Mouse (Mus musculus) kidney, embryonic 15.5 days (tissue): ENCODE data around the gene Wbp1. TPM values are rescaled to one million over a fixed set of nuclear protein-coding genes. Genes with fewer than 3 reads are reported as not detected.

Source experiments
- ATAC-seq: fragments of 200-750 bp; cut with Nextera tagmentation; replicated peaks from 2 replicates; pipeline ENCODE4 v1.8.0; 2017; ENCODE audit warnings: moderate TSS enrichment; ENCODE audit not compliant: low FRiP score
- H3K27ac ChIP-seq: fragments of 300-500 bp; sonication (generic); 2 replicates; pipeline ENCODE4 v1.5.1; 2015; ENCODE audit warnings: mild to moderate bottlenecking, inconsistent platforms
- H3K27me3 ChIP-seq: fragments of 300-500 bp; sonication (generic); 2 replicates; pipeline ENCODE4 v1.6.1; 2015; ENCODE audit warnings: inconsistent platforms
- H3K36me3 ChIP-seq: fragments of 300-500 bp; sonication (generic); 2 replicates; pipeline ENCODE4 v1.6.1; 2015; ENCODE audit warnings: inconsistent platforms
- H3K4me1 ChIP-seq: fragments of 300-500 bp; sonication (generic); 2 replicates; pipeline ENCODE4 v1.6.1; 2015; ENCODE audit warnings: inconsistent platforms
- H3K4me2 ChIP-seq: fragments of 300-500 bp; sonication (generic); 2 replicates; pipeline ENCODE4 v1.6.1; 2015; ENCODE audit warnings: moderate library complexity, mild to moderate bottlenecking, inconsistent platforms
- H3K4me3 ChIP-seq: fragments of 300-500 bp; sonication (generic); replicated peaks from 2 replicates; pipeline ENCODE4 v1.5.1; 2015; ENCODE audit warnings: mild to moderate bottlenecking, inconsistent platforms
- H3K9ac ChIP-seq: fragments of 300-500 bp; sonication (generic); 2 replicates; pipeline ENCODE4 v1.6.1; 2015; ENCODE audit warnings: mild to moderate bottlenecking, inconsistent platforms
- H3K9me3 ChIP-seq: fragments of 300-500 bp; sonication (generic); replicated peaks from 2 replicates; pipeline ENCODE4 v1.6.1; 2016; ENCODE audit warnings: inconsistent platforms
- WGBS: fragments of 180-500 bp; shearing (Covaris S2); methylation state at CpG from one replicate; pipeline ENCODE4 v1.1.7; 2015; ENCODE audit warnings: mixed read lengths; 5-methylcytosine and 5-hydroxymethylcytosine counted together
- polyA plus RNA-seq: library from polyadenylated mRNA; unstranded; fragments of >200 nt; fragmentation: Nextera tagmentation; extraction: Ambion mirVana; gene quantifications from 2 replicates; pipeline ENCODE4 v1.2.1, GENCODE M21; 2015

The Wbp1 gene
- polyA plus RNA-seq, 1 experiment from 2014 or later = 144 TPM

- no peaks in the 10 kb centered on the region for H3K9me3 ChIP-seq
- peak; percentile 17; the same call in 1 of the 2 replicates for ATAC-seq
- peaks cover 13% of the 10 kb centered on the region for H3K27me3 ChIP-seq
- peak overlapping the region; percentile 62 for H3K4me3 ChIP-seq
- peak overlapping the region; percentile 90 for H3K4me2 ChIP-seq
- H3K36me3 ChIP-seq = peaks cover 25% of the 10 kb centered on the region
- peaks cover 11% of the 10 kb centered on the region for H3K4me1 ChIP-seq
- peak overlapping the region; percentile 44 for H3K9ac ChIP-seq
- H3K27ac ChIP-seq = no peak overlapping the region
- WGBS = 9% methylated on average over 23 of the region's 23 CpGs
Observed at GRCm38 (mm10) chr6:83155552-83156238, 34.3 kb upstream of the Wbp1 start.

GRCm38 (mm10) chr6:83153485-83153884 is 32.1 kb upstream of the Wbp1 start:
- Histone ChIP-seq H3K36me3 (peaks cover 47% of the 10 kb centered on the region), H3K9me3 (no peaks in the 10 kb centered on the region), H3K27me3 (peaks cover 5% of the 10 kb centered on the region; the same call in 1 of the 2 replicates), H3K4me2 (no peak overlapping the region), H3K4me3 (no peak overlapping the region), H3K9ac (no peak overlapping the region), H3K4me1 (peaks cover 11% of the 10 kb centered on the region), H3K27ac (no peak overlapping the region)
- ATAC-seq = no peak
- WGBS = 69% methylated on average over 5 of the region's 5 CpGs

GRCm38 (mm10) chr6:83153038-83153437 is 31.7 kb upstream of the Wbp1 start:
- ATAC-seq = no peak
- peaks cover 5% of the 10 kb centered on the region; the same call in 1 of the 2 replicates for H3K27me3 ChIP-seq
- H3K4me3 ChIP-seq = no peak overlapping the region
- peaks cover 11% of the 10 kb centered on the region for H3K4me1 ChIP-seq
- WGBS = 85% methylated on average over 12 of the region's 12 CpGs
- no peak overlapping the region for H3K4me2 ChIP-seq
- peaks cover 51% of the 10 kb centered on the region for H3K36me3 ChIP-seq
- no peak overlapping the region for H3K27ac ChIP-seq
- no peaks in the 10 kb centered on the region for H3K9me3 ChIP-seq
- no peak overlapping the region for H3K9ac ChIP-seq

GRCm38 (mm10) chr6:83151721-83152120 is 30.4 kb upstream of the Wbp1 start:
- Histone ChIP-seq H3K36me3 (peaks cover 64% of the 10 kb centered on the region), H3K9me3 (no peaks in the 10 kb centered on the region), H3K4me3 (no peak overlapping the region), H3K27ac (no peak overlapping the region), H3K4me1 (peaks cover 21% of the 10 kb centered on the region), H3K27me3 (no peaks in the 10 kb centered on the region), H3K9ac (no peak overlapping the region), H3K4me2 (no peak overlapping the region)
- 43% methylated on average over 8 of the region's 8 CpGs for WGBS
- no peak for ATAC-seq

- Histone ChIP-seq H3K27ac (peak overlapping the region; percentile 27; the same call in 1 of the 2 replicates), H3K4me3 (no peak overlapping the region), H3K4me1 (peaks cover 22% of the 10 kb centered on the region), H3K4me2 (0 out of 2 replicates have a peak overlapping the region, but pooled peaks have one; percentile 4), H3K27me3 (no peaks in the 10 kb centered on the region), H3K9ac (no peak overlapping the region), H3K9me3 (no peaks in the 10 kb centered on the region), H3K36me3 (peaks cover 61% of the 10 kb centered on the region)
- ATAC-seq = no peak
- WGBS = 40% methylated on average over 7 of the region's 7 CpGs
Observed at GRCm38 (mm10) chr6:83147280-83147679, 25.9 kb upstream of the Wbp1 start.

GRCm38 (mm10) chr6:83145805-83146204 is 24.4 kb upstream of the Wbp1 start:
- peaks cover 47% of the 10 kb centered on the region for H3K36me3 ChIP-seq
- H3K27ac ChIP-seq = peak overlapping the region; percentile 37; the same call in 1 of the 2 replicates
- H3K9ac ChIP-seq = no peak overlapping the region
- H3K9me3 ChIP-seq = no peaks in the 10 kb centered on the region
- no peaks in the 10 kb centered on the region for H3K27me3 ChIP-seq
- H3K4me3 ChIP-seq = no peak overlapping the region
- H3K4me2 ChIP-seq = no peak overlapping the region
- ATAC-seq = no peak
- WGBS = 58% methylated on average over 9 of the region's 9 CpGs
- H3K4me1 ChIP-seq = peaks cover 33% of the 10 kb centered on the region

- WGBS = 92% methylated on average over 2 of the region's 2 CpGs
- Histone ChIP-seq H3K4me2 (no peak overlapping the region), H3K36me3 (peaks cover 41% of the 10 kb centered on the region), H3K4me3 (no peak overlapping the region), H3K9me3 (no peaks in the 10 kb centered on the region), H3K27ac (no peak overlapping the region), H3K9ac (no peak overlapping the region), H3K4me1 (peaks cover 33% of the 10 kb centered on the region), H3K27me3 (no peaks in the 10 kb centered on the region)
- no peak for ATAC-seq
Observed at GRCm38 (mm10) chr6:83145209-83145608, 23.9 kb upstream of the Wbp1 start.

GRCm38 (mm10) chr6:83142886-83143285 is 21.5 kb upstream of the Wbp1 start:
- Histone ChIP-seq H3K36me3 (peaks cover 21% of the 10 kb centered on the region), H3K27me3 (no peaks in the 10 kb centered on the region), H3K4me3 (no peak overlapping the region), H3K4me1 (peaks cover 53% of the 10 kb centered on the region), H3K27ac (no peak overlapping the region), H3K9ac (no peak overlapping the region), H3K9me3 (no peaks in the 10 kb centered on the region), H3K4me2 (peak overlapping the region; percentile 76)
- no peak for ATAC-seq
- WGBS = 48% methylated on average over 11 of the region's 11 CpGs

GRCm38 (mm10) chr6:83142211-83142731 is 20.9 kb upstream of the Wbp1 start:
- H3K36me3 ChIP-seq = peaks cover 15% of the 10 kb centered on the region
- H3K4me3 ChIP-seq = peak overlapping the region; percentile 39
- H3K9ac ChIP-seq = peak overlapping the region; percentile 56
- H3K27me3 ChIP-seq = no peaks in the 10 kb centered on the region
- no peak for ATAC-seq
- peaks cover 52% of the 10 kb centered on the region for H3K4me1 ChIP-seq
- 4% methylated on average over 41 of the region's 41 CpGs for WGBS
- peak overlapping the region; percentile 52; the same call in 1 of the 2 replicates for H3K27ac ChIP-seq
- H3K4me2 ChIP-seq = peak overlapping the region; percentile 76
- no peaks in the 10 kb centered on the region for H3K9me3 ChIP-seq

GRCm38 (mm10) chr6:83141636-83142035 is 20.3 kb upstream of the Wbp1 start:
- Histone ChIP-seq H3K9ac (0 out of 2 replicates have a peak overlapping the region, but pooled peaks have one; percentile 56), H3K4me1 (peaks cover 52% of the 10 kb centered on the region), H3K4me2 (peak overlapping the region; percentile 76), H3K27ac (peak overlapping the region; percentile 52; the same call in 1 of the 2 replicates), H3K36me3 (peaks cover 9% of the 10 kb centered on the region), H3K27me3 (no peaks in the 10 kb centered on the region), H3K4me3 (peak overlapping the region; percentile 39; the same call in 1 of the 2 replicates), H3K9me3 (no peaks in the 10 kb centered on the region)
- no peak for ATAC-seq
- WGBS = 46% methylated on average over 4 of the region's 4 CpGs

GRCm38 (mm10) chr6:83140044-83140443 is 18.7 kb upstream of the Wbp1 start:
- no peak overlapping the region for H3K4me3 ChIP-seq
- peaks cover 64% of the 10 kb centered on the region for H3K4me1 ChIP-seq
- no peak for ATAC-seq
- no peak overlapping the region for H3K9ac ChIP-seq
- H3K4me2 ChIP-seq = no peak overlapping the region
- peaks cover 3% of the 10 kb centered on the region; the same call in 1 of the 2 replicates for H3K36me3 ChIP-seq
- WGBS = 93% methylated on average over 8 of the region's 8 CpGs
- no peaks in the 10 kb centered on the region for H3K9me3 ChIP-seq
- no peaks in the 10 kb centered on the region for H3K27me3 ChIP-seq
- H3K27ac ChIP-seq = no peak overlapping the region

- WGBS = 1% methylated on average over 11 of the region's 11 CpGs
- Histone ChIP-seq H3K27ac (peak overlapping the region; percentile 100), H3K4me3 (peak overlapping the region; percentile 63), H3K9ac (peak overlapping the region; percentile 82), H3K9me3 (no peaks in the 10 kb centered on the region), H3K4me2 (peak overlapping the region; percentile 74), H3K36me3 (peaks cover 3% of the 10 kb centered on the region; the same call in 1 of the 2 replicates), H3K4me1 (peaks cover 73% of the 10 kb centered on the region), H3K27me3 (no peaks in the 10 kb centered on the region)
- ATAC-seq = peak; percentile 37
Observed at GRCm38 (mm10) chr6:83138056-83138455, 16.7 kb upstream of the Wbp1 start.
